Mouse (Mus musculus) natural killer cell, adult 2 months (primary cell): ENCODE results near the gene Rnf145.
A peak's percentile ranks its signal among the peaks of the same experiment; 100 is the strongest.

Experiments
- DNase-seq, 2 experiments: peaks; one replicate each; pipeline ENCODE4 v3.0.0; 2022; ENCODE audit warnings: low spot score in 2 of 2

Rnf145 gene

DNA sequence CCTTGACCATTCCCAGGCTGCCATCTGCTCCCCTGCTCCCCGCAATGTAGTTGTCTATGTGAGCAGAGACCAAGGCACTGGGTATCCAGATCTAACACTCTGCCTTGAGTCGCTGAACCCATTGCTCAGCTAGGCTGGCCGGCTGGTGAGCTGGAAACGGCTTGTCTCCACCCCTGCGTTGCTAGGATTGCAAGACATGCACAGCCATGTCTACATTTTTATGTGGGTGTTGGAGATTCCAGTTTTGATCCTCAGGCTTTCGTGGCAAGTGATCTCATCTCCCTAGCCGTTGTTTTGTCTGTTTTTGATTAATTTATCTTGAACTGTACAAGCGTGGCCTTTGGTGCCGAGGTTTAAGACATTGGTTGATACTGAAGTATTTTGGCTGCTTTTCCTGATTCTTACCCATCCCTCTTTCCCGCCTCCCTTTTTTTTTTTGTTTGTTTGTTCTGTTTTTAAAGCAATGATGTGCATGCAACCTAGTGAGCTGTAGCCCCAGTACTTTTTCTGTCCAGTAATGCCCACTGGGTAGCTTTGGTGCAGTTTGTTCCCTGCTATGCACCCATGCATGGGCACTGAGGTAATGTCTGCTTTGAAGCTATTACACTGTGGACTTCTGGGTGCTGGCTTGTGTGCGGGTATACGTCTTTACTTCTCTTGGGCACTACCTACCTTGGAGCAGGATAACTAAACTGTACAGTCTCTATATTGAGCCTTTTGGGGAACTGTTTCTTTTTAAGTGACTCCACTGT lies 16.4 kb downstream of the Rnf145 start:
- no peak for DNase-seq

DNA sequence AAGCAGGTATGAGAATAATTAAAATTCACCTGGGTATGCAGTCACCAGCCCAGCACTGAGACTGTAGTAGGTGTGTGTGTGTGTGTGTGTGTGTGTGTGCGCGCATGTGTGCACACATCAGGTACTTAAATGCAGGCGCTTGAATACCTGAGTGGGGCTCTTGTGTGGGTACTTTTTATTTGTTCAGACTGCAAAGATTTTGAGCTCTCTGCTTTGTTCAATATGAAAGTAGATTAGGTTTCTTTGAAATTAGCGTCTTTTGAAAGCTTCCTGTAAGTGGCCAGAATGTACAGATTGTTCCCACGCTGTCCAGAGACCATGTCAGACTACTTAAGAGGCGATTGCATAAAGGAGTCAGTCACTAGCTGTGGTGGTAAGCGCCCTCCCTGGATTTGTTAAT lies 18.6 kb downstream of the Rnf145 start:
- no peak for DNase-seq

DNA sequence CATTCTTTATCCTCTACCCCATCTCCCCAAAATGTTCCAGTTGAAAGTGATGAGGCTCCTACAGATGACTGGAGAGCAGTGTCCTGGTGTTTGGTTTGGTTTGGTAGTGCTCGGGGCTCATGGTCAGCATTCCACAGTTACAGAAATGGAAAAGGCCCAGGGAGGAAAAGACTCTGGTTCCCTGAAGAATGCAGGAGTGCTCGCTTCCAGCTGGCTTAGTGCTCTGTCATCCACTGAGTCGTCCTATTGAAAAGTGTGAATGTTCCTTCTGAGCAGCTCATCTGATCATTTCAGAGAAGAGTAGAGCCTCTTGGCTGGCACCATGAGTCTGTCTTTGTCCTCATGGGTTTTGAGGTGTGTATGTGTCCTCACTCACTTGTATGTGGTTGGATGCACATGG lies 19.3 kb downstream of the Rnf145 start:
- no peak for DNase-seq

DNA sequence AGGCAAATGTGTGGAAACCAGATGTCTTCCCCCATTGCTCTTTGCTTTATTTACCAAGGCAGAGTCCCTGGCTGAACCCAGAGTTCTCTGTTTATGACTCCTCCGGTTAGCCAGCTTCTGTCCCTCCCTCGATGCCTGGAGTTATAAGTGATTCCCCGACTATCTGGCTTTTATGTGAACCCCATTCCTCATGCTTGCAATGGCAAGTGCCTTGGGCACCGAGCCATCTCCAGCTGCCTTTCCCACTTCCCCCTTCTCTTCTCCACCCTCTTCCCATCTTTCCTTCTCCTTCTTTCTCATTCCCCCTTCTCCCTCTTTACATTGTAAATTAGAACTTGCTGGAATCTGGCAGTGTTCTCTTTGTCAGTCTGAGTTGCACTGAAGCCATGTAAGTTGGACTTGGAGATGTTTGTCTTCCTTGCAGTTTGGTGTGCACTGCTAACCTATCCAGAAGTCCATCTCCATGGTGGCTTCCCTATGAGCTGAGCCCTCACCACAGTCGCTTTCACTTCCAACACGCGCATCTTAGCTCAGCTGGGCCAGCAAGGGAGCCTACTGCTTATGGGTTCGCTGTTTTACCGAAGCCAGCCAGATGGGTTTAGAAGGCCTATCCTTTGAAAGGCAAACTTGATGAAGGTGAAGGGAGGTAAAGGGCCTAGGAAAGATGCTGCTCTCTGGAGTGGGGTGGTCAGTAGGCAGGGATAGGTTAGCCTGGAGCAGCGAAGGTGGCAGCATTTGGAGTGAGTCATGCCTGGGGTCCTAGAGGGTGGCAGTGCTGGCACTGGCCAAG lies 19.9 kb downstream of the Rnf145 start:
- no peak for DNase-seq

DNA sequence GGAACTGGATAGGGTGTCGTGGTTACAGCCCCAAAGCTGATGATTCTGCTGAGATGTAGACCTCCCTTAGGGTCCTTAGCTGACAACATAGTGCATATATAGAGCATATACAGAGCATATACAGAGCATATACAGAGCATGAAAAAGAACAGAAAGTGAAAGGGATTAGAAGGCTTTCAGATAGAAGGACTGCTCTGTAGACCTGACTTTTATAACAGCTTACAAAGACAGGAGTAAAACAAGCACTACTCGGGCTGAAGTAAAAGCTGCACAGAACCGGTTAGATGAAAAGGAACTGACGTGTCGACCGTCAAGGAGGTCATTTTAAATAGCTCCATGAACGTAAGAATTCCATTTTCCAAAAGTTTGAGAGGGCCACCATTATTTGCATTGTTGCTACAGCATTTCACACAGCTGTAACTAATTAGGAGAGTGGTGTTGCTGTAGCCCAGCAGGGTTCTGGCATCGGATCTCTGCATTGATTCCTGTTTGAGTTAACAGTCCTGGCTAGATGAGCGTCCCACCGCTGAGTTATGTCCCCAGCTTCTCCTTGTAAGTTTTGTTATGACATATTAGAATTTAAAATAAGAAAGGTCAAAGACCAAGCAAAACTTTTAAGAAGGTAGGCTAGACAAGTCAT lies 20.6 kb downstream of the Rnf145 start:
- no peak for DNase-seq

DNA sequence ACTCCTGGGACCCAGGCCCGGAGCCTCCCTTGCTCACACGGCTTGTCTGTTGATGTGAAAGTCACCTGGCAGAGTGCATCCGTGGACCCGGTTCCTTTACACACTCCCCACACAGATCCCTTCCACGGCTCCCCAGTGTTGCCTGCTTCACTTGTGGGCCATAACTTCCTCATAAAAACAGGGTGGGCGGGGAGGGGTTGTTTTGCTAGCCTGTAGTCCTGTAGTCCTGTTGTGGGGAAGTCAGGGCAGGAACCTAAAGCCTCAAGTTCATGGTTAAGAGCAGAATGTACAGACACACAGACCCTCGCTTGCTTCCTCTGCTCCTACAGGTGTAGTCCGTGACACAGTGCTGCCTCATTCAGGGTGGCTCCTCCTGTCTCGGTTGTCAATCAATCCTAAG lies 21.5 kb downstream of the Rnf145 start:
- DNase-seq = peak in 1 of 2 experiments; percentile 32

DNA sequence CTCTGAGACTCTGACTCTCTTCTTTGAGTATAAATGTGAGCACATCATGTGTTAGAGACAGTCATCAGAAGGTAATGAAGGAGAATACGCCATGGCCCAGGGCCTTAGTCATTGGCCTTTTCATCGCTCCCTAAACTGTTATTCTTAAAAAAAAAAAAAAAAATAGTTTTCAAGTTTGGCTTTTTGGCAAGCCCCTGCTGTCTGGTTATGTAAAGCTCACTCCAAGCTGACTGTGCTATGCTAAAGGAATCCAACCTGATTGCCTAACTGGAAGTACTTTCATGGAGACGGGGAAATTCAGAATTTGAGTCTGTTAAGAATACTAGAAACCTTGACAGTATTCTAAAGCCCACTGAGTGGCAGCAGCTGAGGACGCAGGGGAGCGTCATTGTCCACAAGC lies 22.5 kb downstream of the Rnf145 start:
- no peak for DNase-seq

DNA sequence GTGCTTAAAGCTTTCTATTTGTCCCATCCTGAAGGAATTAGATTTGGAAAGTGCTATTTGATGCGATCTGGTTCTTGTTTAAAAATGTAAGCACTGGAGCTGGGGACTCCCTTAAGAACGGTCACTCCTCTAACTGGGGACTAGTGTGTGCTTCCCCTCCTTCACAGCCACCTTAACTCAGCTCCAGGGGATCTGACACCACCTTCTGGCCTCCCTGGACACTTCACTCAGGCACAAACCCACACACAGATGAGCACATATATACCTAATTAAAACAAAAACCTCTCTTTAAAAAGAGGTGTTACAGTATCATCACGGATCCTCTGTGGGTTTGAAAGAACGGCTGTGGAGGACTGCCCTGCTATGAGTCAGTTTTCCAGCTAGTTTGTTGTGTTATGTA lies 23.0 kb downstream of the Rnf145 start:
- DNase-seq = no peak

DNA sequence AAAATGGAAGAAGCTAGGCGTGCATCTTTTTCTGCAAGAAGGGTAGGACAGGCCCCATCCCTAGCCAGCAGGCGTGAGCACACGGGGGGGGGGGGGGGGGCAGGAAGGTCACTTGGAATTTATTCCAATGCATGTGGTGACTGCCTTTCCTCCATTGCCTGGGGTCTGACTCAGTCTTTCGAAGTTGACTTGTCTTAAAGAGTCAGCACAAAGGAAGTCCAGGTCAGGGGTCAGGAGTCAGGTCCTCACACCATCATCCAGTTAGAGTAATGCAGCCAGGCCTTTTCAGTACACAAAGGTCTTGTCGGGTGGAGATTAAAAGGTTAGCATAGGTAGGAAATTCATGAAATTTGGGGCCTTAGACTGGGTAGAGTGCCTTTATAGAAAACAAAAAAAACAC lies 24.8 kb downstream of the Rnf145 start:
- DNase-seq = no peak

DNA sequence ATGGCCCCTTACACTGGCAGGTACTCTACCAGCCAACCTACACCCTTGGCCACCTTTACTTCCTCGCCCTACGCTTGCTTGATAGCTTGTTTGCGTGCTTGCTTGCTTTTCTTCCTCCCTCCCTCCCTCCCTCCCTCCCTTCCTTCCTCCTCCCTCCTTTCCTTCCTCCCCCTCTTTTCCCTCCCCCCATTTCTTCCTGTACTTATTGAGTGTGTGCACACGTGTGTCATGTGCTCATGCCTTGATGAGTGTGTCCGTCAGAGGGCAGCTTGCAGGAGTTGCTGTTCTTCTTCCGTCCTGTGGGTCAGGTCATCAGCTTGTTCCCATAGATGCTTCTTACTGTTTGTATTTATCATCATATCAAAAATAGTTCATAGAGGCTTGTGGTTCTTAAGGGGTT lies 25.2 kb downstream of the Rnf145 start:
- DNase-seq = no peak

DNA sequence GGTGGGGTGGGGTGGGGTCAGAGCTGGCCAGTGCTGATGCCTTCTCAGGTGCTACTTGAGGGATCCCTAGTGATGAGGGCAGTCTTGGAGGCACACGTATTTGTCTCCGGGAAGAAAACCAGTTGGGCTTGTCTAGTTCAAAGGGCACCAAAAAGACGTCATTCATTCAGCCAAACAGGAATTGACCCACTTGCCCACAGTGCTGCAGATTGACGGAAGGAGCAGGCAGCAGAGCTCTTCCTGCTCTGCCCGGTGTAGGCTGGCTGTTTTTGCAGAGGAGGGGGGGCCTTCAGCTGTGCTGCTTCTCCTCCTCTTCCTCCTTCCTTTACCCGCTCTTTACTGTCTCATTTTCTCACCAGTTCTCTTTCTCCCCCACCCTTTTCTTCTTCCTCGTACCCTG lies 26.4 kb downstream of the Rnf145 start:
- DNase-seq = peak; percentile 24 to 38

DNA sequence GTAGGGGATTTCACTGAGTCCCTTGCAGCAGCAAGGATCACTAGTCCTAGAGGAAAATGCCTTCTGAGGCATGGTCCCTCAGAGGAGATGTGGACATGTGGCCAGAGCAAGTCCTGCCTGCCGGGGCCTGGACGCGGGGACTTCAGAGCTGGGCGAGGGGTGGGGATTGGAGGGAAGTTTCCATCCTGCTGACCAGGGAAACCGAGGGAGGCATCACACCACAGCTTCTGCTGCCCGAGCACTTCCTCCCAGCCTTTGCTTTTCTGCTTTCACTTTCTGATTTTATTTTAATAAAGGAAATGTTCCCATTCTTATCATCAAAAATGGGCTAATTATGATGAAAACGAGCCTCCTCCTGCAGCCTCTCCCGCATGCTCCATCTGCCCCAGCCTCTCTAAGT lies 27.5 kb downstream of the Rnf145 start:
- no peak for DNase-seq

DNA sequence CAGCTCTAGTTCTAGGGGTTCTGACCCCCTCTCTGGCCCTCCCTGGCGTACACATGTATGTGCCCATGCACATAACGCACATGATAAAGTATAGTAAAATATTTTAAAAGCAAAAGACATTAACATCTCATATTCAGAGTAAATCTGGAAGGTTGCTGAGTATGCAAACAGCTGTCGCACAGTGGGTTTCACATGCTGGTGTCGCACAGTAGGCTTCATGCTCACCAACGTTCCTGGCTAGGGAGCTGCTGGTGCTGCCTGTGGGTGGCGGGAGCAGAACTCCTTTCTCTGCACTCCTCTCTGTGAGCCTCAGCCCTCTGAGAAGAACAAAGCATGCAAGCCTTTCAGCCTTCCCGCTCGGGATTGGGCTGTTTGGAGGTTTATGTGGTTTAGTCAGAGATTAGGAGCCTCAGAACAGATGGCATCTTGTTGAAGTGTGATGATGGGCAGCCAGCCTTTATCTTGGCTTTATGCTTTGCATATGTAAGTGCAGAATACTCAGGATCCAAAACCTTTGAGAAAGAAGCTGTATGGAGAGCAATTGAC lies 29.0 kb downstream of the Rnf145 start:
- no peak for DNase-seq

DNA sequence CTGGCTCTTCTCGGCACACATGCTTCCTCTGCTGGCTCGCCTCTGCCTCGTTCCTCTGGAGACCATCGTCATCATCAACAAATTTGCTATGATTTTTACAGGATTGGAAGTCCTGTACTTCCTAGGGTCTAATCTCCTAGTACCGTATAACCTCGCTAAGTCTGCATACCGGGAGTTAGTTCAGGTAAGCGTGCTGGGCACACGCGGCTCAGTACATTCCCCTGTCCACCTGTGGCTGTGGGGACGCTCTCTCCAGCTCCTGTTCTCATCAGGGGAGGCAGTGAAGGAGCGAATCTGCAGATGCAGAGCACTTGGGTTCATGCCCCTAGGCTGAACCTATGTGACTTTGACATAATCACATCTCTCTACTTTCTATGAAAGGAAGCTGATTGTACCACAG lies 30.1 kb downstream of the Rnf145 start:
- DNase-seq = no peak

DNA sequence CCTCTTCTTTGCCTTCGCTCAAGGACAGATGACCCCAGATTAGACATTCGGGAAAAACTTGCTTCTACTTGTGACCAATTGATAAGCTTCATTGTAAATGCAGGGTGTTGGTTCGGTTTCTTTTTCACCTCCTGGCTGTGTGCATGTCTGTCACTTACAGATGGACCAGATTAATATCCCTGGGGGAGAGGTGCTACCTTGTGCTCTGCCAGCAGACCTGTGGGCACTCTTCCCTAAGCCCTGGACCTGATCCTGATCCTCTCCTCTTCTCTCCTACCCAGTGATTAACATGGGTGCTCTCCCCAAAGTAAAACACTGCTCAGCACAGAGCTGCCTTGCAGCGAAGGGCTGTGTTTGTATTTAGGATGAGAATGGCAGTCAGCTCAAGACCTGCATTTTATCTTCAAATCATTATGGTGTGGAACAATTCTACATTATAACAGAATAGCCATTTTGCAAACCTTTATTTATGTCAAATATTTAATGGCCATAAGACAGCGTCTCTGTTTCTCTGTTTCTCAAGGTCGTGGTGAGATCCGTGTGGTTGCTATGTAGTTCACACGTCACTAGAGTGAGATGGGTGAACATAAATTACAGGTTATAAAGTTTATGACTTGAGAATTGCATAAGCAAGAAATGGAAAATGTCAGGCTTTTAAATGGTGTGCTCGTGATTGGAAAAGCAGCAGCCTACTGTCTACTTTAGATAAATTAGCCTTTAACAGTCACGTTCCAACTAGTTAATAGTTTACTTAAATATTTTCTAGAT lies 30.9 kb downstream of the Rnf145 start:
- no peak for DNase-seq

DNA sequence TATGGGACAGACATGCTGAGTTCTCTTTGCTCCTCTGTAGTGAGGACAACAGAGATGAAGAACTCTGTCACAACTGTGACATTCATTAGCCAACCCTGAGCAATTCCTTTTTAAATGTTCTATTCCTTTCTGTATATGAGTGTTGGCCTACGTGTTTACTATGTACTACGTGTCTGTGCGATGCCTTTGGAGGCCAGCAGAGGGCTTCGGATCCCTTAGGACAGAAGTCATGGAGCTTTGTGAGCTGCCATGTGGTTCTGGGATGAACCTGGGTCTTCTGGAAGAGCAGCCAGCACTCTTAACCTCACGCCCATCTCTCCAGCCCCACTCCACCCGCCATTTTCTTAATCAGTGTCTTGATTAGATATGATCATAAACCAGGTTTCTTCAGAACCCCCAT lies 32.2 kb downstream of the Rnf145 start:
- DNase-seq = no peak

DNA sequence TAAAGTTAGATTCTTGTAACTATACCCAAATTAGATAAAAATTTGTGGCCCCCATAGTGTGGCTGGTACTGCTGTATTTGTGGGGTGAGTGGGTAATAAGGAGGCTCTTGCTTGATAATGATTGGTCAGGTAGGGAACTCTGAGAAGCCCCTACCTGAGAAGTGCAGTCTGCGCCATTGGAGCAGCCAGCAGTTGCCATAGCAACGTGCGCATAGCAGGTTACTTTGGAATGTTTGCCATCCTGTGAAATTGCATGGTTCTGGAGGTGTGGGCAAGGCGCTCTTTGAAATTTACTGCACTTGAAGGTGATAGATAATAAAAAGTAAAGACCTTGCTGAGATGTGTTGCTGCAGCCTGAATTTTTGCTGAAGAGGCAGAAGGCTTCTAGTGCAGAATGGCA lies 35.6 kb downstream of the Rnf145 start:
- no peak for DNase-seq

DNA sequence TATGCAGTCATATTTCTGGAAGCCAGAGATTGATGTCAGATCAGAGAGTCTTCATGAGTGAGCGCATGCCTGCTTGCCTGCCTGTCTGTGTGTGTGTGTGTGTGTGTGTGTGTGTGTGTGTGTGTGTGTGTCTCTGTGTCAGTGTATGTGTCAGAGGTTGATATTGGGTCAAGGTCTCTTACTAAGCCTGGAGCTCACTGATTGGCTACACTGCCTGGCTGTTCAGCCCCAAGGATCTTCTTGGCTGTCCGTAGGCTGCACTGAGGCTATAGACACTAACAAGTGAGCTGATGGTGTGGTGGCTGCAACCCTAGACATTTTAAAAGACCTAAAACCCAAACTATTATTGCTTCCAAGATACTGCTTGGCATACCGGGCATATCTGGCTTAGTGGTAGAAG lies 39.8 kb downstream of the Rnf145 start:
- DNase-seq = no peak

DNA sequence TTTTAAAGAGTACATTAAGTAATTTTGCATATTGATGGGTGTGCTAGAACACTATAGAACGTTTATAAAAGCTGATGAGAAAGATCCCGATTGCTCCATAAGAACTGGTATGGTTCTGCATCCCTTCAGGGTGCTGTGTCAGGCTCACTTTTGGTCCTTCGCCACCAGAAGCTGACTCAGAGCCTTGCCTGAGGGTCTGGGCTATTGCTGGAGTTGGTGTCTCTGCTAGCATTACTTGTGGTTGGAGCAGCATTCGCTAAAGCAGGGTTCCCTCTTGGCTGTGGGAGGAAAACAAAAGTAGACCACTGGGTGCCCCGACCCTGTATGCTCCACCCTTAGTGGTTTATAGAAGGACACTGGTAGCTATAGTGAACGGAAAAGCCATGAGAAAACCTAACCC lies 40.7 kb downstream of the Rnf145 start:
- no peak for DNase-seq

DNA sequence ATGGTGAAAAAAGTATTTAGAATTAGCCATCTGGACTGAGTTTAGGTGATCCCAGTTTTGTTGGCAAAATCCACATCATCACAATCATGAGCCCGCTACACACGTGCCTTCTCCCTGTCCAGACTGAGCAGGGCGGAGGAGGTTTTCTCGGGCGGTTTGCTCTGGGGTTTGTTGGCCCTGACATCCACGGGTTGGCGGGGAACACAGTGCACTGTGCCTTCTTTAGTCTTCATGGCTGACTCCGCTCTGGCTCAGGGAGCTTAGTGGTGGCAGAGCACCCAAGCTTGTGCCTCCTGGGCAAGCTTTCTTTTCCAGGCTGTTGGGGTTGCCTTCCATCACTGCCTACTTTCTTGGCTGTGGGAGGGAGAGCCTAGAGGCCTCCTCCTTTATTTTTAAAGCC lies 41.6 kb downstream of the Rnf145 start:
- no peak for DNase-seq

DNA sequence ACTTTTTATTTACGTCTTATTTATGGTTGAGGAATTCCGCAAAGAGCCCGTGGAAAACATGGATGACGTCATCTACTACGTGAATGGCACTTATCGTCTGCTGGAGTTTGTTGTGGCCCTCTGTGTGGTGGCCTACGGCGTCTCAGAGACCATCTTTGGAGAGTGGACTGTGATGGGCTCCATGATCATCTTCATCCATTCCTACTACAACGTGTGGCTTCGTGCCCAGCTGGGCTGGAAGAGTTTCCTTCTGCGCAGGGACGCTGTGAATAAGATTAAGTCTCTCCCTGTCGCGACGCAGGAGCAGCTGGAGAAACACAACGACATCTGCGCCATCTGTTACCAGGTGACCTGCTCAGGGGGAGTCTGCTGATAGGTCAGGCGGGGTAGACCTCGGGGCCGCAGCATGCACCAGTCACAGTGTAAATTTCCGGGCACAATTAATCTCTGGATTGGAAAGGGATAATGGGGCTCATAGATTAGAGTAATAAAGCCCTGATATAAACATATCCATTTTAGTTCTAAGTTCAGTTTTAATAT lies 42.8 kb downstream of the Rnf145 start:
- no peak for DNase-seq
